Mouse (Mus musculus) left cerebral cortex, adult 8-10 months (tissue): Measurements from ENCODE around the gene Gm21650. TPM values are rescaled to one million over a fixed set of nuclear protein-coding genes. Genes with fewer than 3 reads are reported as not detected.
"Not testable (repeated sequence)": the region's sequence is repeated elsewhere in the genome, so short reads cannot be mapped to it uniquely, and the experiment has no call there.

Experiments
- DNase-seq, 2 experiments: peaks; one replicate each; pipeline ENCODE4 v3.0.0; 2022; ENCODE audit warnings: low spot score in 2 of 2
- total RNA-seq, 4 experiments: library from RNA; stranded (reverse); gene quantifications; 2 replicates each; pipeline ENCODE4 v1.2.4; 2022

Gm21650 gene
- total RNA-seq, result not detected

GRCm38 (mm10) chrY:77692508-77692907, at the start of gene Gm21650:
Gm21650 (plus strand) TSS chrY:77692808.
- DNase-seq, result not testable (repeated sequence)
